Mouse (Mus musculus) common myeloid progenitor, adult 5-6 weeks (primary cell): Measurements from ENCODE around the gene Rnf144b. TPM values are rescaled to one million over a fixed set of nuclear protein-coding genes. Genes with fewer than 3 reads are reported as not detected.

Experiments used
- ATAC-seq: replicated peaks from 2 replicates; pipeline ENCODE4 v1.8.0; 2016; ENCODE audit warnings: low read depth, mild to moderate bottlenecking, moderate TSS enrichment, inconsistent platforms; ENCODE audit not compliant: poor library complexity, severe bottlenecking
- total RNA-seq: library from RNA; stranded (forward); fragments of 200-1000, 187-1606 nt; gene quantifications from 2 replicates; pipeline ENCODE4 v1.2.3, GENCODE M21; 2017

The Rnf144b gene
- 1.7 and 3.1 TPM in 2 replicates for total RNA-seq

- peak; percentile 82 for ATAC-seq
Measured at GRCm38 (mm10) chr13:47122537-47123430, at the start of gene Rnf144b. Rnf144b (plus strand) TSS chr13:47122656.

- no peak for ATAC-seq
Measured at GRCm38 (mm10) chr13:47076156-47076555, 46.3 kb upstream of the Rnf144b start.

- no peak for ATAC-seq
Measured at GRCm38 (mm10) chr13:47077367-47077766, 45.1 kb upstream of the Rnf144b start.

- peak; percentile 29; the same call in 1 of the 2 replicates for ATAC-seq
Measured at GRCm38 (mm10) chr13:47078799-47079198, 43.7 kb upstream of the Rnf144b start.

- no peak for ATAC-seq
Measured at GRCm38 (mm10) chr13:47080905-47081505, 41.5 kb upstream of the Rnf144b start.

GRCm38 (mm10) chr13:47088433-47088832 is 34.0 kb upstream of the Rnf144b start:
- ATAC-seq = no peak

- ATAC-seq = no peak
Measured at GRCm38 (mm10) chr13:47089271-47089670, 33.2 kb upstream of the Rnf144b start.

- no peak for ATAC-seq
Measured at GRCm38 (mm10) chr13:47093791-47094190, 28.7 kb upstream of the Rnf144b start.

- ATAC-seq = no peak
Measured at GRCm38 (mm10) chr13:47096591-47096990, 25.9 kb upstream of the Rnf144b start.

- ATAC-seq = no peak
Measured at GRCm38 (mm10) chr13:47099265-47099664, 23.2 kb upstream of the Rnf144b start.

- no peak for ATAC-seq
Measured at GRCm38 (mm10) chr13:47100587-47100986, 21.9 kb upstream of the Rnf144b start.

- no peak for ATAC-seq
Measured at GRCm38 (mm10) chr13:47104146-47104545, 18.3 kb upstream of the Rnf144b start.

GRCm38 (mm10) chr13:47104856-47105541 is 17.5 kb upstream of the Rnf144b start:
- peak; percentile 24 for ATAC-seq

GRCm38 (mm10) chr13:47105711-47106579 is 16.5 kb upstream of the Rnf144b start, which contains the start of gene Dek:
Dek (minus strand) TSS chr13:47106201.
- ATAC-seq = peak; percentile 63

GRCm38 (mm10) chr13:47106580-47106888 is 15.9 kb upstream of the Rnf144b start:
- no peak for ATAC-seq

- no peak for ATAC-seq
Measured at GRCm38 (mm10) chr13:47109239-47109638, 13.2 kb upstream of the Rnf144b start.

- no peak for ATAC-seq
Measured at GRCm38 (mm10) chr13:47111185-47111584, 11.3 kb upstream of the Rnf144b start.

GRCm38 (mm10) chr13:47112056-47112455 is 10.4 kb upstream of the Rnf144b start:
- ATAC-seq = no peak

- peak; percentile 95 for ATAC-seq
Measured at GRCm38 (mm10) chr13:47112924-47113323, 9.5 kb upstream of the Rnf144b start.

GRCm38 (mm10) chr13:47116000-47116399 is 6.5 kb upstream of the Rnf144b start:
- no peak for ATAC-seq
